Mouse (Mus musculus) liver, embryonic 13.5 days (tissue): ENCODE data around the gene Vps51. TPM values are rescaled to one million over a fixed set of nuclear protein-coding genes. Genes with fewer than 3 reads are reported as not detected.

Source experiments
- ATAC-seq: fragments of 200-750 bp; cut with Nextera tagmentation; 2 replicates; pipeline ENCODE4 v1.8.0; 2017; ENCODE audit warnings: low read depth, mild to moderate bottlenecking, moderate number of reproducible peaks, moderate library complexity
- DNase-seq: peaks from one replicate; pipeline ENCODE4 v3.0.0; 2022
- H3K27ac ChIP-seq: fragments of 300-500 bp; sonication (generic); 2 replicates; pipeline ENCODE4 v1.5.1; 2015; ENCODE audit warnings: moderate library complexity, mild to moderate bottlenecking, inconsistent platforms
- H3K27me3 ChIP-seq: fragments of 300-500 bp; sonication (generic); 2 replicates; pipeline ENCODE4 v1.6.1; 2015; ENCODE audit warnings: mild to moderate bottlenecking, inconsistent platforms
- H3K36me3 ChIP-seq: fragments of 300-500 bp; sonication (generic); 2 replicates; pipeline ENCODE4 v1.6.1; 2015; ENCODE audit warnings: mild to moderate bottlenecking, inconsistent platforms
- H3K4me1 ChIP-seq: fragments of 300-500 bp; sonication (generic); replicated peaks from 2 replicates; pipeline ENCODE4 v1.6.1; 2015; ENCODE audit warnings: inconsistent platforms
- H3K4me2 ChIP-seq: fragments of 300-500 bp; sonication (generic); 2 replicates; pipeline ENCODE4 v1.6.1; 2015; ENCODE audit warnings: inconsistent platforms, mild to moderate bottlenecking, moderate library complexity
- H3K4me3 ChIP-seq: fragments of 300-500 bp; sonication (generic); replicated peaks from 2 replicates; pipeline ENCODE4 v1.5.1; 2015; ENCODE audit warnings: mild to moderate bottlenecking, inconsistent platforms
- H3K9ac ChIP-seq: fragments of 300-500 bp; sonication (generic); 2 replicates; pipeline ENCODE4 v1.6.1; 2015; ENCODE audit warnings: mild to moderate bottlenecking, inconsistent platforms
- H3K9me3 ChIP-seq: fragments of 300-500 bp; sonication (generic); replicated peaks from 2 replicates; pipeline ENCODE4 v1.6.1; 2016; ENCODE audit warnings: inconsistent platforms
- WGBS: fragments of 180-500 bp; shearing (Covaris S2); methylation state at CpG from one replicate; pipeline ENCODE4 v1.1.7; 2015; ENCODE audit not compliant: insufficient replicate concordance; 5-methylcytosine and 5-hydroxymethylcytosine counted together
- microRNA-seq: library from miRNA; unstranded; fragments of <30 nt; microRNA quantifications from one replicate; pipeline ENCODE4, GENCODE M21; 2016
- polyA plus RNA-seq: library from polyadenylated mRNA; unstranded; fragments of >200 nt; fragmentation: Nextera tagmentation; extraction: Ambion mirVana; gene quantifications from 2 replicates; pipeline ENCODE4 v1.2.1, GENCODE M21; 2015

Gene Vps51
- polyA plus RNA-seq, 1 experiment from 2014 or later = 29.1 TPM

DNA sequence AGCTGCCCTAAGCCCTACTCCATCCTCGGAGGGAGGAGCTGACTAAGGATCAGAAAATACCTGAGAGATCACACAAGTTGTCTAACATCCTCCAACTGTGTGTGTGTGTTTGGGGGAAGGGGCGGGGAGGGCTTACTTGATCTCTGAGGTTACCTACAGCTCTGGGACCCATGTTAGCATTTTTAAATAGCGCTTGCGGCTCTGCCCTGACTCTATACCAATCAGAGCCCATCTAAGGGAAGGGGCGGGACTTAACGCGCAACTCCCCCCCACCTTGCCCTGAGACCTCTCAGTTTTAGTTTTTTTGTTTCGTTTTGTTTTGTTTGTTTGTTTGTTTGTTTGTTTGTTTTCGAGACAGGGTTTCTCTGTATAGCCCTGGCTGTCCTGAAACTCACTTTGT is 47.6 kb downstream of the Vps51 start:
- ATAC-seq (no peak), DNase-seq (no peak)
- Histone ChIP-seq H3K9me3 (no peaks in the 10 kb centered on the region), H3K9ac (no peak overlapping the region), H3K4me1 (peaks cover 13% of the 10 kb centered on the region), H3K4me2 (no peak overlapping the region), H3K27me3 (peaks cover 6% of the 10 kb centered on the region; the same call in 1 of the 2 replicates), H3K36me3 (no peaks in the 10 kb centered on the region), H3K4me3 (no peak overlapping the region), H3K27ac (no peak overlapping the region)
- 69% methylated on average over 9 of the region's 9 CpGs for WGBS

DNA sequence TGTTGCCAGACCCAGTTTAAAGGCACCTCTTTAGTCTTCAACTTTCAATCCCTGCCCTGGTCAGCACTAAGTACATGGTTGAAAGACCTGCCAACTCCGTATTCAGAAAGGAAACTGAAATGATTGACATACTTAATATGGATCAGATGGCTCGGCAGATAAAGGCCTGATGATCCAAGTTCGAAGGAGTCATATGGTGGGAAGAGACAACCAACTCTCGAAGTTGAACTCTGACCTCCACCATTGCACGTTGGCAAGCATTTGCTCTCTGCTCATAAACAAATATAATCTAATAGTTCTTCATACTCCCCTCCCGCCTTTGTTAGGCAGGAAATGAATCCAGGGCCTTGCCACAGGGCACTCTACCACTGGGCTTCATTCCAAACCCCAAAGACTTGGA is 48.0 kb downstream of the Vps51 start:
- WGBS = 64% methylated on average over 6 of the region's 6 CpGs
- peaks cover 6% of the 10 kb centered on the region; the same call in 1 of the 2 replicates for H3K27me3 ChIP-seq
- no peak for ATAC-seq
- H3K4me1 ChIP-seq = peaks cover 13% of the 10 kb centered on the region
- no peak for DNase-seq
- H3K4me3 ChIP-seq = no peak overlapping the region
- no peak overlapping the region for H3K9ac ChIP-seq
- H3K9me3 ChIP-seq = no peaks in the 10 kb centered on the region
- H3K27ac ChIP-seq = no peak overlapping the region
- no peak overlapping the region for H3K4me2 ChIP-seq
- H3K36me3 ChIP-seq = no peaks in the 10 kb centered on the region

DNA sequence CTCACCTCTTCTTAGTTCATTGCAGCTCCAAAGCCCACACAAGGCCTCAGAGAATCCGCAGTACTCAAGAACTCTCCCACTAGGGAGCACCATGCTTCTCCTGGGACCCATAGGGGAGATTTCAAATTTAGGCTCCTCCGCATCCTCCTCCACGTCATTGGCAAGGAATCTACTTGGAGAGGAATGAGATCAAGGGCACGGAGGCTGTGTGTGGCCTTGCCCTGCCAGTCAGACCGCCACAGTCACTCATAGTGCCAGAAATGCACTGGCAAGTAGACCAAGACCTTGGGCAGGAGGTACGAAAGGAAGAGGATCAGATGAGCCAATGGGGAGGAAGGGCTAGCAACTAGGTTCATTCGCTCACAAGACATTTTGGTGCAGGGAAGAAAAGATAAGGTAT is 53.1 kb downstream of the Vps51 start:
- 65% methylated on average over 7 of the region's 7 CpGs for WGBS
- H3K36me3 ChIP-seq = no peaks in the 10 kb centered on the region
- no peaks in the 10 kb centered on the region for H3K9me3 ChIP-seq
- no peak overlapping the region for H3K4me2 ChIP-seq
- H3K4me1 ChIP-seq = peaks cover 11% of the 10 kb centered on the region
- ATAC-seq = no peak
- H3K9ac ChIP-seq = no peak overlapping the region
- H3K27ac ChIP-seq = no peak overlapping the region
- no peak overlapping the region for H3K4me3 ChIP-seq
- DNase-seq = no peak
- H3K27me3 ChIP-seq = no peaks in the 10 kb centered on the region; the same call in 1 of the 2 replicates

DNA sequence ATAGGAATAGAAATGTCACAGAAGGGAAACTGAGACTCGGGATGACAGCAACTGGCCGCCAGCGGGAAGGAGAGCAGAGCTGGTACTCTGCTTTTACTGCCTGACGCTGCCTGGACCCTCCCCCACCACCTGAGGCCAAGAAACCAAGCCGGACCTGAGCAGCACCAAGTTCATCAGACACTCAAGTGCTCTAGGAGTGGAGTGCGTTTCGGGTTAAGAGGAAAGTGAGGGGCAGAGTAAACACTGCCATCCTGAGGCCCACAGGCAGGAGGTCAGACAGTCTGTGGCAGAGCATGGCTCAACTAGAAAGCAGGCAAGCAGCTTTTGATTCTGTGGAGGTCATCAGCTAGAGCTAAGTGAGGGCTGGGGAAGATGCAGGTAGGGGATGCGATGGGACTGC is 54.0 kb downstream of the Vps51 start:
- H3K27ac ChIP-seq = no peak overlapping the region
- no peak overlapping the region for H3K4me2 ChIP-seq
- H3K27me3 ChIP-seq = no peaks in the 10 kb centered on the region; the same call in 1 of the 2 replicates
- peaks cover 20% of the 10 kb centered on the region for H3K4me1 ChIP-seq
- no peaks in the 10 kb centered on the region for H3K9me3 ChIP-seq
- no peak for DNase-seq
- ATAC-seq = no peak
- 70% methylated on average over 8 of the region's 8 CpGs for WGBS
- no peak overlapping the region for H3K4me3 ChIP-seq
- H3K9ac ChIP-seq = no peak overlapping the region
- H3K36me3 ChIP-seq = no peaks in the 10 kb centered on the region

DNA sequence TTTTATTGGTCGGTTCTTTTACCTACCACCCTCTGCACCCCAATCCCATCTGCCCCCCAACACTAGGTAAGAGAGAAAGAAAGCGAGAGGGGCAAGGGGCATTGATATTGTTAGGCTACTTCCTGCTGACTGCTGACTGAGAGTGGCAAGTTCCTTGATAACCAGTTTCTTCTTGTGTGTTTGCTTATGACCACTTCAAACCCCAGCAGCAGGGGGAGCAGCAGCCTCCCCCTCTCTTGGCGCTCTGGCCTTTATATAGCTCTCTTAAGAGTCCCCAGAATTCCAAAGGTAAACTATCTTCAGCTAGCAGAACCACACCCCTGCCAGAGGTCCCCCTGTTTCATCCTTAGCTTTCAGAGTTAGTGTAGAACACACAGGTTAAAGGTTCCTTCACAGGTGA is 56.8 kb downstream of the Vps51 start:
- Histone ChIP-seq H3K4me2 (no peak overlapping the region), H3K9me3 (no peaks in the 10 kb centered on the region), H3K9ac (no peak overlapping the region; the same call in 1 of the 2 replicates), H3K4me1 (peaks cover 48% of the 10 kb centered on the region), H3K36me3 (no peaks in the 10 kb centered on the region), H3K4me3 (no peak overlapping the region), H3K27me3 (no peaks in the 10 kb centered on the region), H3K27ac (no peak overlapping the region)
- WGBS = 38% methylated on average over 3 of the region's 3 CpGs
- no peak for ATAC-seq
- DNase-seq = no peak

DNA sequence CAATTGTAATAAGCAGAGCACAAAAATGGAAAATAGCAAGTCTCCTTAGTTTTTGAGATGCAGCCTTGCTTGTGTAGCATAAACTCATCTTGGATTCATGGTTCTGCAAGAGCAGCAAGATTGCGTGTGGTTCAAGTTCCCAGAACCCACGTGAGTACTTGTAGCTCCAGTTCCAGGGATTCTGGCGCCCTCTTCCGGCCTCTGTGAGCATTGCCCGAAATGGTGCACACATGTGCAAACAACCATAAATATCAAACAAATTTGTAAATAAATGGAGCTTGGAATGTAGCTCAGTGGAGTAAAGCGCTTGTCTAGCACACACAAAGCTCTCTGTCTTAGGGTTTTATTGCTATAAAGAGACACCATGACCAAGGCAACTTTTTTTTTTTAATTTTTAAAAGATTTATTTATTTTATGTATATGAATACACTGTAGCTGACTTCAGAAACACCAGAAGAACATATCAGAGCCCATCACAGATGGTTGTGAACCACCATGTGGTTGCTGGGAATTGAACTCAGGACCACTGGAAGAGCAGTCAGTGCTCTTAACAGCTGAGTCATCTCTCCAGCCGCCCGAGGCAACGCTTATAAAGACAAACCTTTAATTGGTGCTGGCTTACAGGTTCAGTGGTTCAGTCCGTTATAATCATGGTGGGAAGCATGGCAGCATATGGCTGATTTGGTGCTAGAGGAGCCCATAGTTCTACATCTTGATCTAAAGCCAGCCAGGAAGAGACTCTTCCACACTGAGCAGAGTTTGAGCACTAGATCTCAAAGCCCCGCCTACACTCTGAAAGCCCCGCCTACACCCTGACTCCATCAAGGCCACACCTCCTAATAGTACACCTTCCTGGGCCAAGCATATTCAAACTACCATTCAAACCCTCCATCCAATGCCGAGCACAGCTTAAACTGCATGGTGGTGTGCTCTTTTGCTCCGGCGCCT is 58.6 kb downstream of the Vps51 start:
- DNase-seq = peak; percentile 82
- Histone ChIP-seq H3K27me3 (no peaks in the 10 kb centered on the region), H3K4me1 (peaks cover 63% of the 10 kb centered on the region), H3K27ac (peak overlapping the region; percentile 75), H3K9me3 (no peaks in the 10 kb centered on the region), H3K4me2 (peak overlapping the region; percentile 52), H3K36me3 (peaks cover 8% of the 10 kb centered on the region), H3K9ac (peak overlapping the region; percentile 44; the same call in 1 of the 2 replicates), H3K4me3 (peak overlapping the region; percentile 39)
- peak; percentile 37; the same call in 1 of the 2 replicates for ATAC-seq
- 18% methylated on average over 15 of the region's 15 CpGs for WGBS

Small RNA genes lying within 50 kb of the gene (microRNA-seq; reads per million reads assigned to microRNA genes)
- gene Mir6988 = 1.2 reads per million

Other genes starting within 250 kb of the Vps51 start
- gene Frmd8, start 202.0 kb downstream of the Vps51 start, polyA plus RNA-seq = 13.9 and 15.8 TPM in 2 replicates
- 5.7 and 6.8 TPM in 2 replicates for gene Slc25a45, start 199.4 kb downstream of the Vps51 start, polyA plus RNA-seq
- gene Tigd3, start 183.1 kb downstream of the Vps51 start, polyA plus RNA-seq = 2.5 TPM in 2 replicates
- 56.7 and 60.0 TPM in 2 replicates for gene Dpf2, start 164.2 kb downstream of the Vps51 start, polyA plus RNA-seq
- 2.7 and 3.0 TPM in 2 replicates for gene Cdc42ep2, start 152.4 kb downstream of the Vps51 start, polyA plus RNA-seq
- 62.2 and 69.8 TPM in 2 replicates for gene Pola2, start 113.0 kb downstream of the Vps51 start, polyA plus RNA-seq
- not detected in 2 replicates for gene Slc22a20, start 91.1 kb downstream of the Vps51 start, polyA plus RNA-seq
- 21.9 and 26.3 TPM in 2 replicates for gene Capn1, start 61.3 kb downstream of the Vps51 start, polyA plus RNA-seq
- 11.6 and 13.9 TPM in 2 replicates for gene Syvn1, start 30.7 kb downstream of the Vps51 start, polyA plus RNA-seq
- 50.2 and 59.4 TPM in 2 replicates for gene Mrpl49, start 19.4 kb downstream of the Vps51 start, polyA plus RNA-seq
- gene Fau, start 19.4 kb downstream of the Vps51 start, polyA plus RNA-seq = 639 and 696 TPM in 2 replicates
- 22.1 and 23.2 TPM in 2 replicates for gene Znhit2, start 16.0 kb downstream of the Vps51 start, polyA plus RNA-seq
- gene Tm7sf2, start 8.9 kb downstream of the Vps51 start, polyA plus RNA-seq = 30.6 and 33.2 TPM in 2 replicates
- gene Tmem262, start 2.8 kb upstream of the Vps51 start, polyA plus RNA-seq = not detected in 2 replicates
- gene Gm28374, start 5.0 kb upstream of the Vps51 start, polyA plus RNA-seq = 0.49 and 0.80 TPM in 2 replicates
- gene Zfpl1, start 7.7 kb upstream of the Vps51 start, polyA plus RNA-seq = 22.6 and 23.5 TPM in 2 replicates
- gene Cdca5, start 7.8 kb upstream of the Vps51 start, polyA plus RNA-seq = 34.2 and 39.3 TPM in 2 replicates
- 0.30 and 0.32 TPM in 2 replicates for gene AC131692.1, start 17.2 kb upstream of the Vps51 start, polyA plus RNA-seq
- 2.2 and 2.6 TPM in 2 replicates for gene Naaladl1, start 28.6 kb upstream of the Vps51 start, polyA plus RNA-seq
- gene Sac3d1, start 41.4 kb upstream of the Vps51 start, polyA plus RNA-seq = 27.5 and 27.9 TPM in 2 replicates
- gene Snx15, start 51.1 kb upstream of the Vps51 start, polyA plus RNA-seq = 46.5 and 48.5 TPM in 2 replicates
- 0.12 and 0.29 TPM in 2 replicates for gene Batf2, start 63.8 kb upstream of the Vps51 start, polyA plus RNA-seq
- gene Arl2, start 64.3 kb upstream of the Vps51 start, polyA plus RNA-seq = 37.1 and 38.0 TPM in 2 replicates
- not detected in 2 replicates for gene Majin, start 107.2 kb upstream of the Vps51 start, polyA plus RNA-seq
- 0.17 TPM in 1 of 2 replicates, not detected in the other for gene Gpha2, start 149.1 kb upstream of the Vps51 start, polyA plus RNA-seq
- 3.5 and 4.9 TPM in 2 replicates for gene Ppp2r5b, start 158.6 kb upstream of the Vps51 start, polyA plus RNA-seq
- gene Atg2a, start 164.4 kb upstream of the Vps51 start, polyA plus RNA-seq = 4.1 and 4.8 TPM in 2 replicates
- gene Ehd1, start 199.5 kb upstream of the Vps51 start, polyA plus RNA-seq = 68.8 and 72.6 TPM in 2 replicates
- 0.14 and 0.16 TPM in 2 replicates for gene Cdc42bpg, start 229.2 kb upstream of the Vps51 start, polyA plus RNA-seq